In genomic region chr14:26988694-26989093, GRCm38 (mm10) we compare ENCODE assay signal across 12 mouse cellular contexts. TPM values are rescaled to one million over a fixed set of nuclear protein-coding genes. Genes with fewer than 3 reads are reported as not detected.
DNase-seq lines count a peak whose midpoint lies in the region; ATAC-seq and TF ChIP-seq lines count a peak whose summit lies in the region.
"Had no signal": no experiment of that assay in that cellular context is flagged by ENCODE, and none has a peak within 500 bp of the region (broad histone marks: within the 10 kb centered on the region; RNA-seq: fewer than 3 reads in every experiment).

No protein-coding gene starts in this region.

- H3K27me3 ChIP-seq in hindbrain, postnatal 0 days (ENCODE audit: insufficient read depth, low read length) = no peaks in the 10 kb centered on the region
- no peaks in the 10 kb centered on the region for H3K27me3 ChIP-seq in hindbrain, embryonic 13.5 days
- no peaks in the 10 kb centered on the region for H3K27me3 ChIP-seq in thymus, adult 2 months (ENCODE audit: control insufficient read depth, insufficient read depth, low read length)
- no peaks in the 10 kb centered on the region for H3K27me3 ChIP-seq in midbrain, embryonic 11.5 days (ENCODE audit: control insufficient read depth, insufficient read depth, low read length)
- H3K27me3 ChIP-seq in forebrain, embryonic 12.5 days = peaks cover 6% of the 10 kb centered on the region; the same call in 1 of the 2 replicates
- H3K27me3 ChIP-seq: hindbrain, embryonic 15.5 days had no signal

- H3K4me3 ChIP-seq in hindbrain, postnatal 0 days (ENCODE audit: low read length) = no peak overlapping the region
- no peak overlapping the region for H3K4me3 ChIP-seq in hindbrain, embryonic 13.5 days
- no peak overlapping the region for H3K4me3 ChIP-seq in thymus, adult 2 months (ENCODE audit: control insufficient read depth, insufficient read depth, low read length)
- no peak overlapping the region for H3K4me3 ChIP-seq in midbrain, embryonic 11.5 days (ENCODE audit: low read depth, low read length)
- H3K4me3 ChIP-seq in forebrain, embryonic 12.5 days (replicated peaks) = no peak overlapping the region
- H3K4me3 ChIP-seq: hindbrain, embryonic 15.5 days had no signal

- no peak overlapping the region for H3K4me2 ChIP-seq in hindbrain, postnatal 0 days (ENCODE audit: low read depth, low read length)
- H3K4me2 ChIP-seq in hindbrain, embryonic 13.5 days = no peak overlapping the region
- H3K4me2 ChIP-seq in midbrain, embryonic 11.5 days = no peak overlapping the region
- H3K4me2 ChIP-seq in forebrain, embryonic 12.5 days = no peak overlapping the region
- H3K4me2 ChIP-seq: hindbrain, embryonic 15.5 days had no signal

- WGBS in hindbrain, postnatal 0 days = 72% methylated on average over 2 of the region's 2 CpGs
- WGBS in hindbrain, embryonic 13.5 days = 78% methylated on average over 2 of the region's 2 CpGs
- 75% methylated on average over 2 of the region's 2 CpGs for WGBS in thymus, adult 2 months
- WGBS in midbrain, embryonic 11.5 days = 87% methylated on average over 2 of the region's 2 CpGs
- 76% methylated on average over 2 of the region's 2 CpGs for WGBS in forebrain, embryonic 12.5 days

- H3K9me3 ChIP-seq in hindbrain, postnatal 0 days (ENCODE audit: low read length) = no peaks in the 10 kb centered on the region
- H3K9me3 ChIP-seq in hindbrain, embryonic 13.5 days = no peaks in the 10 kb centered on the region
- no peaks in the 10 kb centered on the region for H3K9me3 ChIP-seq in midbrain, embryonic 11.5 days (ENCODE audit: control insufficient read depth, low read length)
- no peaks in the 10 kb centered on the region for H3K9me3 ChIP-seq in forebrain, embryonic 12.5 days
- H3K9me3 ChIP-seq: hindbrain, embryonic 15.5 days had no signal

- H3K36me3 ChIP-seq in hindbrain, postnatal 0 days (ENCODE audit: insufficient read depth, low read length) = no peaks in the 10 kb centered on the region
- no peaks in the 10 kb centered on the region for H3K36me3 ChIP-seq in hindbrain, embryonic 13.5 days
- H3K36me3 ChIP-seq in thymus, adult 2 months (ENCODE audit: control insufficient read depth, insufficient read depth, low read length) = no peaks in the 10 kb centered on the region
- H3K36me3 ChIP-seq in midbrain, embryonic 11.5 days (ENCODE audit: control insufficient read depth, insufficient read depth, low read length) = no peaks in the 10 kb centered on the region
- H3K36me3 ChIP-seq in forebrain, embryonic 12.5 days (replicated peaks) = no peaks in the 10 kb centered on the region
- H3K36me3 ChIP-seq: hindbrain, embryonic 15.5 days had no signal

- no peaks in the 10 kb centered on the region for H3K4me1 ChIP-seq in hindbrain, postnatal 0 days (ENCODE audit: insufficient read depth, low read length)
- H3K4me1 ChIP-seq in hindbrain, embryonic 13.5 days (replicated peaks) = no peaks in the 10 kb centered on the region
- H3K4me1 ChIP-seq in thymus, adult 2 months (replicated peaks; ENCODE audit: control insufficient read depth, insufficient read depth, low read length) = peaks cover 2% of the 10 kb centered on the region
- H3K4me1 ChIP-seq in midbrain, embryonic 11.5 days (ENCODE audit: control insufficient read depth, insufficient read depth, low read length) = no peaks in the 10 kb centered on the region
- no peaks in the 10 kb centered on the region for H3K4me1 ChIP-seq in forebrain, embryonic 12.5 days
- H3K4me1 ChIP-seq: hindbrain, embryonic 15.5 days had no signal

- ATAC-seq in hindbrain, postnatal 0 days = no peak
- no peak for ATAC-seq in hindbrain, embryonic 13.5 days (ENCODE audit: low FRiP score)
- ATAC-seq in cerebellum, adult (ENCODE audit: insufficient number of reproducible peaks, low FRiP score, low TSS enrichment) = no peak
- no peak for ATAC-seq in midbrain, embryonic 11.5 days (ENCODE audit: low FRiP score)
- no peak for ATAC-seq in forebrain, embryonic 12.5 days (ENCODE audit: low FRiP score)

- TF ChIP-seq CTCF in hindbrain, postnatal 0 days (IDR thresholded peaks at IDR 0.05; ENCODE audit: low read depth) = peak; percentile 47
- TF ChIP-seq CTCF in thymus, adult 2 months (IDR thresholded peaks at IDR 0.05; ENCODE audit: borderline replicate concordance, control insufficient read depth, extremely low read depth, insufficient read depth, low read length, poor library complexity) = no peak
- peak; percentile 21; the same call in 1 of the 2 replicates for TF ChIP-seq CTCF in brain, embryonic 14.5 days (IDR thresholded peaks at IDR 0.05; ENCODE audit: borderline replicate concordance, extremely low read depth, insufficient read depth, insufficient read length)

- H3K9ac ChIP-seq in hindbrain, postnatal 0 days (replicated peaks; ENCODE audit: low read length) = no peak overlapping the region
- H3K9ac ChIP-seq in hindbrain, embryonic 13.5 days = no peak overlapping the region
- H3K9ac ChIP-seq in midbrain, embryonic 11.5 days (ENCODE audit: low read length) = no peak overlapping the region
- no peak overlapping the region for H3K9ac ChIP-seq in forebrain, embryonic 12.5 days
- H3K9ac ChIP-seq: hindbrain, embryonic 15.5 days had no signal

- no peak overlapping the region for H3K27ac ChIP-seq in hindbrain, postnatal 0 days
- no peak overlapping the region for H3K27ac ChIP-seq in hindbrain, embryonic 13.5 days
- H3K27ac ChIP-seq in thymus, adult 2 months (ENCODE audit: control insufficient read depth, insufficient read depth, low read length) = no peak overlapping the region
- H3K27ac ChIP-seq in midbrain, embryonic 11.5 days (ENCODE audit: low read depth, low read length) = no peak overlapping the region
- no peak overlapping the region for H3K27ac ChIP-seq in forebrain, embryonic 12.5 days
- H3K27ac ChIP-seq: hindbrain, embryonic 15.5 days had no signal

- DNase-seq in hindbrain, postnatal 0 days (ENCODE audit: low spot score) = no peak
- peak; percentile 25 for DNase-seq in thymus, adult 2 months
- DNase-seq in thymus, adult 18-20 months = no peak
- DNase-seq in brain, embryonic 14.5 days (ENCODE audit: low read depth) = no peak
- DNase-seq in midbrain, embryonic 11.5 days (ENCODE audit: low spot score, missing footprints) = no peak

- no peak for TF ChIP-seq POLR2A in thymus, adult 2 months (IDR thresholded peaks at IDR 0.05; ENCODE audit: control insufficient read depth, extremely low read depth, insufficient read depth, low read length, poor library complexity)
- no peak for TF ChIP-seq POLR2A in brain, embryonic 14.5 days (IDR thresholded peaks at IDR 0.05; ENCODE audit: borderline replicate concordance, extremely low read depth, insufficient read depth, insufficient read length, poor library complexity, severe bottlenecking)

RNA-seq across cellular contexts. Expression of gene Hesx1, which starts 5.5 kb away (rescaled TPM):
- 0.25 TPM in 1 of 2 replicates, not detected in the other for total RNA-seq in hindbrain, postnatal 0 days (2014; rRNA removed)
- polyA plus RNA-seq in hindbrain, postnatal 0 days (2015; fragmentation: Nextera tagmentation; extraction: Ambion mirVana) = 0.19 and 0.59 TPM in 2 replicates
- polyA plus RNA-seq in hindbrain, embryonic 13.5 days (2015; fragmentation: Nextera tagmentation; extraction: Ambion mirVana) = not detected in 2 replicates
- not detected in 2 replicates for polyA plus RNA-seq in thymus, adult 2 months (2012; rRNA removed)
- 0.22 TPM in 1 of 2 replicates, not detected in the other for polyA plus RNA-seq in brain, embryonic 14.5 days (2012; rRNA removed)
- 0.39 TPM in 1 of 2 replicates, not detected in the other for polyA plus RNA-seq in midbrain, embryonic 11.5 days (2014; fragmentation: Nextera tagmentation; extraction: Ambion mirVana)
- polyA plus RNA-seq in forebrain, embryonic 12.5 days (2016; fragmentation: Nextera tagmentation; extraction: Ambion mirVana) = not detected in 2 replicates
- total RNA-seq: left cerebral cortex, adult 8-10 months had no signal
- polyA plus RNA-seq: lung, embryonic 16.5 days; testis, adult 2 months had no signal

RNA-seq across cellular contexts. Expression of gene Appl1, which starts 17.7 kb away (rescaled TPM):
- 33.0 and 35.1 TPM in 2 replicates for total RNA-seq in hindbrain, postnatal 0 days (2014; rRNA removed)
- 64.0 and 64.7 TPM in 2 replicates for polyA plus RNA-seq in hindbrain, postnatal 0 days (2015; fragmentation: Nextera tagmentation; extraction: Ambion mirVana)
- 69.3 and 69.8 TPM in 2 replicates for polyA plus RNA-seq in hindbrain, embryonic 13.5 days (2015; fragmentation: Nextera tagmentation; extraction: Ambion mirVana)
- 10.4 and 10.7 TPM in 2 replicates for polyA plus RNA-seq in thymus, adult 2 months (2012; rRNA removed)
- polyA plus RNA-seq in brain, embryonic 14.5 days (2012; rRNA removed) = 31.5 and 32.1 TPM in 2 replicates
- 35.5 and 38.5 TPM in 2 replicates for polyA plus RNA-seq in midbrain, embryonic 11.5 days (2014; fragmentation: Nextera tagmentation; extraction: Ambion mirVana)
- 52.0 and 54.2 TPM in 2 replicates for polyA plus RNA-seq in forebrain, embryonic 12.5 days (2016; fragmentation: Nextera tagmentation; extraction: Ambion mirVana)

RNA-seq across cellular contexts. Expression of gene Il17rd, which starts 50.0 kb away (rescaled TPM):
- 10.6 and 16.1 TPM in 2 replicates for total RNA-seq in hindbrain, postnatal 0 days (2014; rRNA removed)
- polyA plus RNA-seq in hindbrain, postnatal 0 days (2015; fragmentation: Nextera tagmentation; extraction: Ambion mirVana) = 2.8 and 3.1 TPM in 2 replicates
- polyA plus RNA-seq in hindbrain, embryonic 13.5 days (2015; fragmentation: Nextera tagmentation; extraction: Ambion mirVana) = 2.8 and 3.4 TPM in 2 replicates
- polyA plus RNA-seq in thymus, adult 2 months (2012; rRNA removed) = 0.29 and 0.63 TPM in 2 replicates
- 4.7 and 7.4 TPM in 2 replicates for polyA plus RNA-seq in brain, embryonic 14.5 days (2012; rRNA removed)
- polyA plus RNA-seq in midbrain, embryonic 11.5 days (2014; fragmentation: Nextera tagmentation; extraction: Ambion mirVana) = 3.3 and 4.7 TPM in 2 replicates
- 5.1 and 5.4 TPM in 2 replicates for polyA plus RNA-seq in forebrain, embryonic 12.5 days (2016; fragmentation: Nextera tagmentation; extraction: Ambion mirVana)
